Mouse (Mus musculus): ENCODE results near the gene Prss37. TPM values are rescaled to one million over a fixed set of nuclear protein-coding genes. Genes with fewer than 3 reads are reported as not detected.

Prss37 gene
- total RNA-seq (2021), result not detected
- long read RNA-seq, experiment 1, result 0 reads
- long read RNA-seq, experiment 2, result 0 reads

DNA sequence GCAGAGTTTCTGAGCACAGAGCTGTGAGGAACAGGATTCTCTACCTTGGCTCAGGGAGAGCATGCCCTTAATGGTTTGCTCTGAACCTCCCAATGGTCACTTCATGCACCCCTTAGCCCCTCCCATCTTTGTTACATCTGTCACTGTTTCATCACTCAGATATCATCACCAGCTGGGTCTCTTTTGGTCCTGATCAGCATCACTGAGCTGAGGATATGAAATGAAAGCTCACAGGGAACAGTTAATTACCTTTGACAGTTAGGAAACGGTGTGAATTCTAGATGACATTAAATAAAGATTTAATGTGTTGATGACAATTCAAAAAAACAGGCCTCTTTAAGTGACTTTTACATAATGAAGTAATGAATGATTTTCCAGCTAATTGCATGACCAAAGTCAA, at the start of gene Prss37:
Gene Prss37 (minus strand): TSS at position 101 of the 400 bp plus-strand sequence.
- no peak for DNase-seq
- intact Hi-C loops (cut with DNase I), result no loop called here

DNA sequence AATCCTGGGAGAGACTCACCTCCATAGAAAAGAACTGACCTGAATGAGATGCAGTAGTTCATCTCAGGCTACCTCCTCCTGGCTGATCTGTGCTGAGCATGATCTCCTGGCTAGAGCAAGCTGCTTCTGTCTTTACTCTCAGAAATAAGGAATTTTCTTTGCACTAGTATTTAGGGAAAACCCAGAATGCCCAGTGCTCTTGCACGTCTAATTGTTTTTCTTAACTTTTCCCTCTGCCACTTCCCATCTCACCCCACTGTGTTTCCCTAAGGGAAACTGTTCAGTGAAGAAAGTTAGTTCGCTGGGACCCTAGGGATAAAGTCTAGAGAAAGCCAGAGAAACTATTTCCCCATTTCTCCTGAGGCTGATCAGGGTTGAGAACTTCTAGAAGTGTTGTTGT, 35.6 kb upstream of the Prss37 start, which contains the start of gene Olfr461:
Gene Olfr461 (minus strand): TSS at position 101 of the 400 bp plus-strand sequence.
- no peak for DNase-seq
- intact Hi-C loops (cut with DNase I), result no loop called here

DNA sequence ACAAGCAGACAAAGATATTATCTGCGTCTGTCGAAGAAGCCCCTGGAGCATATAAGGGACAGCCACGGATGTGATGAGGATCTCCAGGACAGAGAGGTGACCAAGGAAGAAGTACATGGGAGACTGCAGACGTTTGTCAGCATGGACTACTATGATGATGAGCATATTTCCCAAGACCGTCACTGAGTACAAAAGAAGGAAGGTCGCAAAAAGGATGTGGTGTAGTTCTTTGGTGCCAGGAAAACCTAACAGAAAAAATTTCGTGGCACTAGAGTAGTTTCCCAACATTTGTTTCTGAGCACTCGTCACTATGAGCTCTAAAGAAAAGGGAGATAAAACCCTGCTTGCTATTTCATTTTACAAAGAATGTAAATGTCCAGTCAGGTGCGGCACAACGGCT, 25.4 kb upstream of the Prss37 start:
- DNase-seq, result no peak
- intact Hi-C loops (cut with DNase I), result no loop called here

DNA sequence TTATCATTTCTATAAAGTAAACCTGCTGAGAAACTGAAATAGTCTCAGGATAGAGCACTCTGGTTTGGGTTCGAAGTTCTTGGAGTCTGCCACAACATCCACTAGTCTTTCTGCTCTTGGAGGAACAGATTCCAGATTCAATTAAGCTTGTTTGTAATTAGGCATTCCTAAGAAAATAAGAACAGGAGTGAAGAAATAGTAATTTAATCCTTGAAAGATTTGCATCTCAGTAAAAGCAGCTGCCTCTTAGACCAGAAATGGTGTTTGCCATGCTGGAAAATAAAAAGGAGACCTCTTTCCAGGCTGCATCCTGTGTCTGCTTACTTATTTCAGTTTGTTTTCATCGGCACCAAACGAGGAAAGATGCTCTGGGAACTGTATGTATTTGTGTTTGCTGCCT, 26.1 kb downstream of the Prss37 start, which contains the start of gene Tas2r108:
Gene Tas2r108 (plus strand): TSS at position 301 of the 400 bp plus-strand sequence.
- intact Hi-C loops (cut with DNase I), result no loop called here
- DNase-seq, result no peak

DNA sequence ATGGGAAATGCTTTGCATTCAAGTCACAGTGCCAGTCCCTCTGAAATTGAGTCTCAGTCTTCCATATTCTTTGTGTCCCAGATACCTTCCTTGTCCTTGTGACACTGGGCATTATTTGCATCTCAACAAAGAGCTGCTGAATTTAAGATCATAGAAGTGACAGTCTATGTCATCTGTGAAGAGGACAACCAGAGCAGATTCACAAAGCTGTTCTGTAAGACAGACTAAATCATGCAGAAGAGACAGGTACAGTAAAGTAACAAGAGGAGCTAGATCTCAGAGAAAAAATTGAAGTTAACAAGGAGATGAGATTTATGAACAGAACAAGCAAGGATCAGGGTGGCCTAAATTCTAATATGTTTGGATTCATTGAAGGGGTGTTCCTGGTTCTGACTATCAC, 28.4 kb downstream of the Prss37 start, which contains the start of gene Tas2r137:
Gene Tas2r137 (plus strand): TSS at position 301 of the 400 bp plus-strand sequence.
- intact Hi-C loops (cut with DNase I), result no loop called here
- DNase-seq, result no peak

DNA sequence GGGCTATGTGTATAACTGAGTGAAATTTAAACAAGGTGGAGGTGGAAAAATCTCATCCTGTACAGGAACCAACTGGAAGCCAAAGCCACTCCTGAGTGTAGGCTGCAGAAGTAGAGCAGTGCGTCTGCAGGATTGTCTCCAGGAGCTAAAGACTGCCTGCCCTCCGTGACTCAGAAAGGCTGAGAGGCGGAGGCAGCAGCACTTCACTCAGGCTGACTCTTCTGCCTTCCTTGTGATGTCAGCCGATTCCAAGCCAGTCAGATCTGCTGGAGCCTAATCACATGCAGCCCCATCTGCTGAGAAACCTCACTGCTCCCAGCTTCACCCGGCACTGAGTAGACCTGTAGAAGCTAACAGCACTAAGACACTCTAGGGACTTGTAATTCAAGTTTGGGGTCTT, 37.0 kb downstream of the Prss37 start:
- intact Hi-C loops (cut with DNase I), result no loop called here
- DNase-seq, result no peak

DNA sequence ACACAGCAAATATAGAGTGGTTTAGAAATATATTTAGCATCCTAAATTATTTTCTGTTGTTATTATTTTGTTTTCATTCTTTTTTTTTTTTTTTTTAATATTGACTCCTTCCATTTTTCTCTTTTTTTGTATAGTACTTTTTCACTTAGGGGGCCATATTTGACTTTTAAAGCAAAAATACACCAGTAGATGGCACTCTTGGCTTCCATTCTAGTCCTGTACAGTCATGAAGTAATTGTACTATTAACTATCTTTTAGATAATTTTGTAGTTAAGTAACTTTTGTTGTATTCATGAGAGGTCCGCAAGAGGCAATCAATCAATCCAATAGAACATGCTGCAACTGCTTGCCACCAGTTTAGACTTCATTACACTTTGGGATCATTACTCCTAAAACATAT, 39.6 kb downstream of the Prss37 start:
- DNase-seq, result no peak
- intact Hi-C loops (cut with DNase I), result no loop called here

DNA sequence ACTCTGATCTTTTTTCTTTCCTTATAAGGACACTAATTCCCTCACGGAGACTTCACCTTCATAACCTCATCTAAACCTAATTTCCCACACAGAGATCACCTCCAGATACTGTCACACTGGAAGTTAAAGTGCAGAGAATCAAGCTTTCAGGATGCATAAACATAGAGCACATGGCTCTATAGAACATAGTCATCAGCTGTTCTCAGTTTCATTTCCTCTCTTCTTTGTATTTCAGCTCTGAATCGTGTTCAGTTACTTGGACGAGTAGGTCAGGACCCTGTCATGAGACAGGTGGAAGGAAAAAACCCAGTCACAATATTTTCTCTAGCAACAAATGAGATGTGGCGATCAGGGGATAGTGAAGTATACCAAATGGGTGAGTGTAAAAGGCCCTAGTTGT, 43.2 kb downstream of the Prss37 start:
- no peak for DNase-seq
- intact Hi-C loops (cut with DNase I), result no loop called here

DNA sequence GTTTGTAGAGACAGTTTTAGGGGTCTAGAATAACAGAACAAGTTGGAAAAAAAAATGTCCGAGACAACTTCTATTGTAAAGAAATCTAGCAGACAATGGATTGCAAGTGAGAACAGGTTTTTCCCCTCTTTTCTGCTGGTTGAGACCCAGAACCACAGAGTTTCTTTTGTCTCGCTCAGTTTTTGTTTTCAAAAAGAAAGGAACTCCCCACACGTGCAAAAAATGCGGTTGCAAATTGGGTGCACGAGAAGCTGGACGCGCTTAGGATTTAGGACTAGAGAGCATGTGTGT, 47.6 kb downstream of the Prss37 start:
- intact Hi-C loops (cut with DNase I), result loop anchor here (5.0 kb wide), 1 partner anchor 144 kb away; the partner anchor contains the start of gene Agk
- no peak for DNase-seq

DNA sequence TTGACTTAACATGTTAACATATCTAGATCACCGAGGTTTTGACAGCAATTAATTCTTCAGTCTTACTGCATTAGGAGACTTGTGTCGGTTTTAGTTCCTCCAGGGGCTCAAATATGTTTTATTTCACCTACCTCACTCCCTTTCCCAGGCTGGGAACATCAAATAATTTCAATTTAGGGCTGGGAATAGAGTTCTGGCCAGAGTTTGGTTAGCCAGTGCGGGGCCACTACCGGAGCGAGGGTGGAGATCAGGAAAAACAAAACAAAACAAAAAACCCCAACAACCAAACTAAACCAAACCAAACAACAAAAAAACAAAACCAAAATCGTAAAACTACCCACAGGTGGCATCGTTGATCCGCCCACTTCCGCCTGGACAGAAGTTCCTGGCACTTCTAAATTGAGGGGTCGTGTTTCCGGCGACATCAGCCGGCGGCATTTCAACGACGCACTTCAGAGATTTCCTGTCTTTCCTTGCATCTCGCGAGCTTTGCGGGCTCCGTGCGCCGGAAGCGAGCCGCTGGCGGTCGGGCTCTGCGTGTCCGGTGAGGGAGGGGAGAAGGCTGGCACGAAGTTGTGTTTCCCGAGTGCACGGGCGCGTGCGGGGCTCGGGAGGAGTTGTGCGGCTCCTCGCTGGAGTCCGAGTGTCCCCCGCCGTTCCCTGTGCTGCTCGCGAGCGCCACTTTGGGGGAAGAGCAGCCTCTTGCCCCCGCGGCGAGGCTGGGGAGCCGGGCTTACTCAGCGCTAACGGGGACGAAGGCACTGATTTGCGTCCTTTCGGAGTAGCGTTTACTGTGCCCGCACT, 48.2 kb downstream of the Prss37 start, which contains the start of gene Ssbp1:
Gene Ssbp1 (plus strand): TSS at position 437 of the 804 bp plus-strand sequence.
- peak; percentile 82 to 88 for DNase-seq
- intact Hi-C loops (cut with DNase I), result loop anchor here (5.0 kb wide), 1 partner anchor 144 kb away; the partner anchor contains the start of gene Agk

DNA sequence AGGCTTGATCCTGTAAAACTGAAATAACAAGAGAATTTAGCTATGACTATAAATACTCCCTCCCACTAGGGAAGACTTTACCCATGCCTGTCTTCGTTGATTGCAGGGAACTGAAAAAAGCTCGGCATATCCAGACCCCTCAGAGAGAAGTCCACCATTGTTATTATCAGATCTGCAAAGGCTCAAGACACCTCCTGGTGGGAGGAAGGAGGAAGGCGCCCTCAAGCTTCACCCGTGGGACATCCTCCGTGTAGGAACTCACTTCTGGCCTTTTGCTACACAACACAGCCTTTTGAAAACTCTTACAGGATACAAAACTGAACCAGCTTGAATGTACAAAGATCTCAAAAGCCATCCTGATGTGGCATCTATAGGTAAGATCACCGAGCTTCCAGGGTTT, 53.6 kb downstream of the Prss37 start:
- no peak for DNase-seq
- intact Hi-C loops (cut with DNase I), result no loop called here

Other genes with a start within 250 kb of the Prss37 start
- gene Agk, start 194.3 kb downstream of the Prss37 start, total RNA-seq (2021), result 1 to 10 TPM; 5.4 to 8.2 TPM
- 1 to 10 TPM; 1.0 to 1.6 TPM for gene E330009J07Rik, start 83.4 kb downstream of the Prss37 start, total RNA-seq (2021)
- gene Wee2, start 80.4 kb downstream of the Prss37 start, total RNA-seq (2021), result not detected
- gene Ssbp1, start 48.2 kb downstream of the Prss37 start, total RNA-seq (2021), result 10 to 100 TPM; 21.6 to 24.2 TPM
- not detected for gene Tas2r137, start 28.3 kb downstream of the Prss37 start, total RNA-seq (2021)
- gene Tas2r108, start 26.0 kb downstream of the Prss37 start, total RNA-seq (2021), result not detected
- not detected for gene Olfr461, start 35.5 kb upstream of the Prss37 start, total RNA-seq (2021)
- gene Olfr460, start 50.0 kb upstream of the Prss37 start, total RNA-seq (2021), result not detected
- under 1 TPM; 0.15 TPM for gene Clec5a, start 66.3 kb upstream of the Prss37 start, total RNA-seq (2021)
- gene Tas2r138, start 93.8 kb upstream of the Prss37 start, total RNA-seq (2021), result not detected
- gene Mgam, start 109.3 kb upstream of the Prss37 start, total RNA-seq (2021), result under 1 TPM; 0.43 to 0.54 TPM

Data from gastrocnemius, postnatal 36 days (tissue).